Mouse (Mus musculus) lung, postnatal 0 days (tissue): ENCODE data around the gene Nedd4. TPM values are rescaled to one million over a fixed set of nuclear protein-coding genes. Genes with fewer than 3 reads are reported as not detected.

Experiments used
- ATAC-seq: fragments of 200-750 bp; cut with Nextera tagmentation; 2 replicates; pipeline ENCODE4 v1.8.0; 2017; ENCODE audit warnings: moderate library complexity
- DNase-seq: peaks from one replicate; pipeline ENCODE4 v3.0.0-alpha.2; 2016; ENCODE audit warnings: low spot score
- H3K27ac ChIP-seq: fragments of 300-500 bp; sonication (generic); 2 replicates; pipeline ENCODE4 v1.5.1; 2014; ENCODE audit warnings: antibody characterized with exemption, mild to moderate bottlenecking, low read length, mixed read lengths
- H3K27me3 ChIP-seq: fragments of 300-500 bp; sonication (generic); replicated peaks from 2 replicates; pipeline ENCODE4 v1.6.1; 2014; ENCODE audit warnings: low read length, mixed read lengths; ENCODE audit not compliant: insufficient read depth
- H3K36me3 ChIP-seq: fragments of 300-500 bp; sonication (generic); 2 replicates; pipeline ENCODE4 v1.6.1; 2014; ENCODE audit warnings: low read length, mixed read lengths; ENCODE audit not compliant: insufficient read depth
- H3K4me1 ChIP-seq: fragments of 300-500 bp; sonication (generic); 2 replicates; pipeline ENCODE4 v1.6.1; 2014; ENCODE audit warnings: antibody characterized with exemption, low read depth, low read length, mixed read lengths; ENCODE audit not compliant: insufficient read depth
- H3K4me2 ChIP-seq: fragments of 300-500 bp; sonication (generic); replicated peaks from 2 replicates; pipeline ENCODE4 v1.6.1; 2014; ENCODE audit warnings: low read depth, mild to moderate bottlenecking, low read length, moderate library complexity, mixed read lengths
- H3K4me3 ChIP-seq: fragments of 300-500 bp; sonication (generic); 2 replicates; pipeline ENCODE4 v1.5.1; 2014; ENCODE audit warnings: low read depth, low read length
- H3K9ac ChIP-seq: fragments of 300-500 bp; sonication (generic); replicated peaks from 2 replicates; pipeline ENCODE4 v1.6.1; 2014; ENCODE audit warnings: low read depth, mild to moderate bottlenecking
- H3K9me3 ChIP-seq: fragments of 300-500 bp; sonication (generic); 2 replicates; pipeline ENCODE4 v1.6.1; 2016; ENCODE audit warnings: low read length, mixed read lengths
- CTCF ChIP-seq: IDR thresholded peaks from 2 replicates; pipeline ENCODE4 v1.5.1; 2016; ENCODE audit warnings: antibody characterized with exemption, mild to moderate bottlenecking
- EP300 ChIP-seq: IDR thresholded peaks from 2 replicates; pipeline ENCODE4 v1.6.1; 2016; ENCODE audit warnings: antibody characterized with exemption, mild to moderate bottlenecking, control low read depth
- WGBS: fragments of 180-500 bp; shearing (Covaris S2); extraction: QIAGEN DNeasy Blood & Tissue Kit; methylation state at CpG from one replicate; pipeline ENCODE4 v1.1.7; 2014; 5-methylcytosine and 5-hydroxymethylcytosine counted together
- polyA plus RNA-seq: library from polyadenylated mRNA; unstranded; fragments of >200 nt; fragmentation: Nextera tagmentation; extraction: Ambion mirVana; gene quantifications from 2 replicates; pipeline ENCODE4 v1.2.1, GENCODE M21; 2015

Nedd4 gene
- polyA plus RNA-seq, 1 experiment from 2014 or later: 264 TPM

GRCm38 (mm10) chr9:72644418-72645110, 17.6 kb upstream of the Nedd4 start:
- Histone ChIP-seq H3K36me3 (no peaks in the 10 kb centered on the region), H3K27me3 (no peaks in the 10 kb centered on the region), H3K4me1 (peaks cover 13% of the 10 kb centered on the region; the same call in 1 of the 2 replicates), H3K27ac (peak overlapping the region; percentile 86), H3K4me2 (no peak overlapping the region), H3K4me3 (no peak overlapping the region), H3K9me3 (no peaks in the 10 kb centered on the region), H3K9ac (no peak overlapping the region; the same call in 1 of the 2 replicates)
- DNase-seq (peak; percentile 80), ATAC-seq (0 out of 2 replicates have a peak, but pooled peaks have one; percentile 3)
- TF ChIP-seq CTCF (peak; percentile 3; the same call in 1 of the 2 replicates), EP300 (no peak)
- 14% methylated on average over 6 of the region's 6 CpGs for WGBS

- no peak overlapping the region for H3K27ac ChIP-seq
- peak; percentile 74 for DNase-seq
- no peak for ATAC-seq
- no peaks in the 10 kb centered on the region for H3K9me3 ChIP-seq
- TF ChIP-seq EP300: no peak; the same call in 1 of the 2 replicates
- no peak for TF ChIP-seq CTCF
- no peak overlapping the region for H3K9ac ChIP-seq
- no peaks in the 10 kb centered on the region for H3K36me3 ChIP-seq
- H3K27me3 ChIP-seq: no peaks in the 10 kb centered on the region
- no peak overlapping the region for H3K4me3 ChIP-seq
- 0 out of 2 replicates have a peak, but pooled peaks cover 7% of the 10 kb centered on the region for H3K4me1 ChIP-seq
- H3K4me2 ChIP-seq: no peak overlapping the region
- WGBS: 12% methylated on average over 2 of the region's 2 CpGs
Observed at GRCm38 (mm10) chr9:72649781-72650180, 12.4 kb upstream of the Nedd4 start.

- no peak overlapping the region for H3K4me3 ChIP-seq
- peaks cover 14% of the 10 kb centered on the region for H3K4me1 ChIP-seq
- H3K9me3 ChIP-seq: no peaks in the 10 kb centered on the region
- H3K36me3 ChIP-seq: no peaks in the 10 kb centered on the region
- no peak overlapping the region for H3K9ac ChIP-seq
- H3K27me3 ChIP-seq: no peaks in the 10 kb centered on the region
- peak; percentile 68 for ATAC-seq
- peak overlapping the region; percentile 34 for H3K27ac ChIP-seq
- H3K4me2 ChIP-seq: no peak overlapping the region
- DNase-seq: peak; percentile 86
- TF ChIP-seq CTCF (no peak), EP300 (peak; percentile 46; the same call in 1 of the 2 replicates)
- 9% methylated on average over 8 of the region's 8 CpGs for WGBS
Observed at GRCm38 (mm10) chr9:72652961-72653360, 9.2 kb upstream of the Nedd4 start.

GRCm38 (mm10) chr9:72653533-72653932, 8.6 kb upstream of the Nedd4 start:
- ATAC-seq: peak; percentile 13
- H3K9me3 ChIP-seq: no peaks in the 10 kb centered on the region
- H3K27ac ChIP-seq: peak overlapping the region; percentile 34
- no peak overlapping the region for H3K4me3 ChIP-seq
- 36% methylated on average over 4 of the region's 4 CpGs for WGBS
- H3K4me1 ChIP-seq: peaks cover 14% of the 10 kb centered on the region
- peak; percentile 22 for TF ChIP-seq CTCF
- TF ChIP-seq EP300: no peak
- H3K27me3 ChIP-seq: no peaks in the 10 kb centered on the region
- peak; percentile 63 for DNase-seq
- no peak overlapping the region for H3K4me2 ChIP-seq
- no peak overlapping the region for H3K9ac ChIP-seq
- H3K36me3 ChIP-seq: no peaks in the 10 kb centered on the region

GRCm38 (mm10) chr9:72654593-72655242, 7.4 kb upstream of the Nedd4 start:
- H3K4me3 ChIP-seq: no peak overlapping the region
- no peak overlapping the region for H3K4me2 ChIP-seq
- TF ChIP-seq EP300 (no peak), CTCF (peak; percentile 89)
- DNase-seq (peak; percentile 67), ATAC-seq (peak; percentile 66)
- no peak overlapping the region for H3K27ac ChIP-seq
- no peak overlapping the region for H3K9ac ChIP-seq
- no peaks in the 10 kb centered on the region for H3K36me3 ChIP-seq
- H3K9me3 ChIP-seq: no peaks in the 10 kb centered on the region
- H3K27me3 ChIP-seq: no peaks in the 10 kb centered on the region
- 54% methylated on average over 6 of the region's 6 CpGs for WGBS
- H3K4me1 ChIP-seq: peaks cover 14% of the 10 kb centered on the region

GRCm38 (mm10) chr9:72655602-72656001, 6.5 kb upstream of the Nedd4 start:
- Histone ChIP-seq H3K4me3 (no peak overlapping the region), H3K4me1 (peaks cover 14% of the 10 kb centered on the region), H3K9me3 (no peaks in the 10 kb centered on the region), H3K27me3 (no peaks in the 10 kb centered on the region), H3K36me3 (no peaks in the 10 kb centered on the region), H3K4me2 (no peak overlapping the region), H3K9ac (no peak overlapping the region), H3K27ac (no peak overlapping the region)
- TF ChIP-seq CTCF (no peak), EP300 (no peak)
- DNase-seq (no peak), ATAC-seq (no peak)
- 85% methylated on average over 5 of the region's 5 CpGs for WGBS
